Mouse (Mus musculus) forebrain, embryonic 13.5 days (tissue): ENCODE results near the gene Med27. TPM values are rescaled to one million over a fixed set of nuclear protein-coding genes. Genes with fewer than 3 reads are reported as not detected.

Experiments
- ATAC-seq: fragments of 200-750 bp; cut with Nextera tagmentation; 2 replicates; pipeline ENCODE4 v1.8.0; 2017
- H3K27ac ChIP-seq: fragments of 300-500 bp; sonication (generic); 2 replicates; pipeline ENCODE4 v1.5.1; 2015; ENCODE audit warnings: inconsistent platforms, mild to moderate bottlenecking, moderate library complexity
- H3K27me3 ChIP-seq: fragments of 300-500 bp; sonication (generic); 2 replicates; pipeline ENCODE4 v1.6.1; 2015; ENCODE audit warnings: mild to moderate bottlenecking, inconsistent platforms
- H3K36me3 ChIP-seq: fragments of 300-500 bp; sonication (generic); 2 replicates; pipeline ENCODE4 v1.6.1; 2015; ENCODE audit warnings: mild to moderate bottlenecking, inconsistent platforms; ENCODE audit not compliant: poor library complexity, severe bottlenecking
- H3K4me1 ChIP-seq: fragments of 300-500 bp; sonication (generic); 2 replicates; pipeline ENCODE4 v1.6.1; 2015; ENCODE audit warnings: inconsistent platforms
- H3K4me2 ChIP-seq: fragments of 300-500 bp; sonication (generic); 2 replicates; pipeline ENCODE4 v1.6.1; 2015; ENCODE audit warnings: inconsistent platforms, mild to moderate bottlenecking, moderate library complexity
- H3K4me3 ChIP-seq: fragments of 300-500 bp; sonication (generic); 2 replicates; pipeline ENCODE4 v1.5.1; 2015; ENCODE audit warnings: mild to moderate bottlenecking, inconsistent platforms
- H3K9ac ChIP-seq: fragments of 300-500 bp; sonication (generic); 2 replicates; pipeline ENCODE4 v1.6.1; 2015; ENCODE audit warnings: mild to moderate bottlenecking, inconsistent platforms
- H3K9me3 ChIP-seq: fragments of 300-500 bp; sonication (generic); replicated peaks from 2 replicates; pipeline ENCODE4 v1.6.1; 2016; ENCODE audit warnings: inconsistent platforms
- WGBS: fragments of 180-500 bp; shearing (Covaris S2); methylation state at CpG from one replicate; pipeline ENCODE4 v1.1.7; 2015; 5-methylcytosine and 5-hydroxymethylcytosine counted together
- polyA plus RNA-seq: library from polyadenylated mRNA; unstranded; fragments of >200 nt; fragmentation: Nextera tagmentation; extraction: Ambion mirVana; gene quantifications from 2 replicates; pipeline ENCODE4 v1.2.1, GENCODE M21; 2015

Gene Med27
- polyA plus RNA-seq, 1 experiment from 2014 or later: 100 TPM

GRCm38 (mm10) chr2:29419434-29419833, 72.8 kb downstream of the Med27 start:
- Histone ChIP-seq H3K9ac (no peak overlapping the region), H3K4me1 (peaks cover 76% of the 10 kb centered on the region), H3K36me3 (no peaks in the 10 kb centered on the region), H3K27ac (no peak overlapping the region), H3K27me3 (no peaks in the 10 kb centered on the region), H3K9me3 (no peaks in the 10 kb centered on the region), H3K4me3 (no peak overlapping the region), H3K4me2 (no peak overlapping the region)
- ATAC-seq: no peak
- WGBS: 18% methylated on average over 5 of the region's 5 CpGs

GRCm38 (mm10) chr2:29419946-29420345, 73.3 kb downstream of the Med27 start:
- Histone ChIP-seq H3K4me2 (no peak overlapping the region), H3K9me3 (no peaks in the 10 kb centered on the region), H3K4me3 (no peak overlapping the region), H3K4me1 (peaks cover 71% of the 10 kb centered on the region), H3K9ac (no peak overlapping the region), H3K27me3 (no peaks in the 10 kb centered on the region), H3K27ac (no peak overlapping the region), H3K36me3 (no peaks in the 10 kb centered on the region)
- ATAC-seq: no peak
- 81% methylated on average over 5 of the region's 5 CpGs for WGBS

DNA sequence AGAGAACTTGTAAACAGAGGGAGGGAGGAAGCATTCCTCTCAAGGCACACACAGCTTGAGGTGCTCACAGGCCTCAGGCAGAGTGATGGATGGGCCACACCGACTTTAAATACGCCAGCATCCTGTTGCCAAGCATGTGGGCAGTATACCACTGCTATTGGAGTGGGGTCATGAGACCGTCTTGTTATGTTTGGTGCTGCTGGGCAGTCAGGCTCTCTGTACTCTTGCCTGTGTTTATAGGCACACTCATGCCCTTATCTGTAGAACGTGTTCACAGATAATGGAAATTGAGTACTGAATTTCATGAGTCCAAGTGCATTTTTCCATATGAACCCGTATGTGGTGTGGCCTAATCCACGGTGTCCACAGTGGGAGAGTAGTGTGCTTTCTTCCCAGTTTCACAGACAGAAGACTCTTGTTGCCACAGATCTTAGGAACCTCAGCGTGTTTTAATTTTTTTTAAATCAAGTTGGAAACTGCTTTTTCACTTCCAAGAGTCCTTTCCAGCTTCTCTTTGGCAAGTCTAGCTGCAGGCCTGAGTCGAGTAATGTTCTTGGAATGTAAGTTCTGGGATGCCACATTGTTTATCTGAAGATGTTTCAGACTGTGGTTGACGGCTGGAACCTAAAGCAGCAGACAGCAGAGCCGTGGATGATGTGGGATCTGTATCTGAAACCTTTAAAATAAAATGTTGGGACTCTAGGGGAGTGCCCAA, 75.7 kb downstream of the Med27 start:
- no peaks in the 10 kb centered on the region for H3K36me3 ChIP-seq
- peak overlapping the region; percentile 37 for H3K27ac ChIP-seq
- WGBS: 87% methylated on average over 10 of the region's 10 CpGs
- ATAC-seq: no peak
- no peak overlapping the region for H3K4me2 ChIP-seq
- H3K27me3 ChIP-seq: no peaks in the 10 kb centered on the region
- no peaks in the 10 kb centered on the region for H3K9me3 ChIP-seq
- H3K4me1 ChIP-seq: peaks cover 65% of the 10 kb centered on the region
- no peak overlapping the region for H3K9ac ChIP-seq
- H3K4me3 ChIP-seq: no peak overlapping the region

DNA sequence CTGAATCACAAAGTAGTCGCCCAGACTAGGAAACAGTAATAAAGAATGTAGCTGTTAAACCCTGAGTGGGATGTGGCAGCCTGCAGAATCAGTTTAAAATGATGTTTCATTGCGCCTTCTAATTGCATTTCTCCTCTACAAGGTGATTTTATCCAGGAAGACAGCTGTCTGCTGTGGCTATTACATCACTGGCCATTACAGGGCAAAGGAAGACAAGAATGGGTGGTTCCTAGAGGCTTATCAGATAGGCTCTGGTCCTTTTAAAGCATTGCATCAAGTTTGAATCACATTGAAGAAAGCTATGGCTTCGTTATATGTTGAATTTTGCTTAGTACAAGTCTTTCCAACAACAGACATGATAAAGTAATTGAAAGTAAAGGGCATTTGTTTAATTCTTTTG, 76.4 kb downstream of the Med27 start:
- H3K9me3 ChIP-seq: no peaks in the 10 kb centered on the region
- ATAC-seq: no peak
- no peak overlapping the region for H3K27ac ChIP-seq
- H3K4me2 ChIP-seq: no peak overlapping the region
- H3K4me1 ChIP-seq: peaks cover 57% of the 10 kb centered on the region
- no peak overlapping the region for H3K4me3 ChIP-seq
- WGBS: 71% methylated on average over 3 of the region's 3 CpGs
- H3K9ac ChIP-seq: no peak overlapping the region
- H3K27me3 ChIP-seq: no peaks in the 10 kb centered on the region
- H3K36me3 ChIP-seq: no peaks in the 10 kb centered on the region

DNA sequence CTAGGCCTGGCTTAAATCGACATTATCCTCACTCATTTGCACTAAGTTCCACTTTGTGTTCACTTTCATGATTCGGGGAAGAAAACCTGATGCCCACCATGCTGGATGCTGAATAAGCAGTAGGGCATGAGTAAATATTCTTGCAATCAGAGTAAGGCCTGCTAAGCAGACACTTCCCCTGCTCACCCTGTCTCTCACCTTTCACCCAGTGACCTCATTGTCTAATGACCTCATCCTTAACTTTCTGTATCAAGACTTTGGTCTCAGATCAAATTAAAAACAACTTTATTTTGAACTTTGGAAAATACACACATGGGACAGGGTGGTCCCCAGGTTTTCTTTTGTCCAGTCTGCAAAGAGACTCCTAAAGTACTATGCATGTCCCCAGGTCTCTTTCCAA, 78.8 kb downstream of the Med27 start:
- Histone ChIP-seq H3K4me1 (peaks cover 51% of the 10 kb centered on the region), H3K27me3 (no peaks in the 10 kb centered on the region), H3K27ac (no peak overlapping the region), H3K9ac (no peak overlapping the region), H3K4me3 (no peak overlapping the region), H3K36me3 (no peaks in the 10 kb centered on the region), H3K9me3 (no peaks in the 10 kb centered on the region), H3K4me2 (no peak overlapping the region)
- no peak for ATAC-seq
- WGBS: 89% methylated on average over 2 of the region's 2 CpGs

DNA sequence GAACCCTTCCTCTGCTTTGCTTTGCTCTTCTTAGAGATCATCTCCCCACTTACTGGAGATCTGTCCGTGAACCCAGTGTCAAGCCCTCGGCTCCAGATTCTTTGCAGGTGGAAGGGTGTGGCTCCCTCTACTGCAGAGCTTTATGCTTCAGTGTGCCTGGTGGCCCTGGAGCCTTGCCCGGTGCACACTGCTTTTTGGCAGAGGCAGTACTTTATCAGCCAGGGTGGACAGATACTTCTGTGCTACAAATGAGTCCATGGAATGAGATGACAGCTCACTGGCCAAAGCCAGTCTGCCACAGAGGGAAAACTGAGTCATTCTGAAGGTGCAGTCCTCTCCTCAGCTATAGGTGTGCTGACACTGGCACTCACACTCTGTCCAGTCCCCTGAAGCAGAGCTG, 80.1 kb downstream of the Med27 start:
- Histone ChIP-seq H3K9ac (no peak overlapping the region), H3K4me1 (peaks cover 47% of the 10 kb centered on the region), H3K4me3 (no peak overlapping the region), H3K36me3 (no peaks in the 10 kb centered on the region), H3K27ac (no peak overlapping the region), H3K9me3 (no peaks in the 10 kb centered on the region), H3K4me2 (no peak overlapping the region), H3K27me3 (no peaks in the 10 kb centered on the region)
- WGBS: 83% methylated on average over 3 of the region's 3 CpGs
- no peak for ATAC-seq

DNA sequence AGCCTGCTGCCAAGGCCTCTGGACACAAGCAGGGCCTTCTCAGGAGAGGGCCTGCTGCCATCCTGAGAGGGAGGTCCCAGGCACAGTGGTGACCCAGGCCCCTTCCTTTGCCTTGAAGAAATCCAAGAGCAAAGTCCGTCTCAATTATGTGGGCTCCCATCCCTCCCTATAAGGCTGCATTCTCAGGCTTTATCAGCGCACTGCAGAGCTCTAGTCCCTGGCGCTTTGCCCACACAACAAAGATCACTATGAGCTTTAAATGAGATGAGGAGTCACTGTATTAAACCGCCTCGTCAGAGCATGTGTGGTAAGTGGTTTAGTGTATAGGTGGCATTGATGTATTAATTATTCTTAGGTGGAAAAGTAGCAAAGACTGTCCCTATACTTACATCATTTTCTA, 85.9 kb downstream of the Med27 start:
- ATAC-seq: no peak
- H3K27ac ChIP-seq: no peak overlapping the region
- H3K9me3 ChIP-seq: no peaks in the 10 kb centered on the region
- no peak overlapping the region for H3K9ac ChIP-seq
- WGBS: 45% methylated on average over 5 of the region's 5 CpGs
- peaks cover 45% of the 10 kb centered on the region for H3K4me1 ChIP-seq
- H3K4me3 ChIP-seq: no peak overlapping the region
- no peak overlapping the region for H3K4me2 ChIP-seq
- H3K36me3 ChIP-seq: no peaks in the 10 kb centered on the region
- H3K27me3 ChIP-seq: no peaks in the 10 kb centered on the region

DNA sequence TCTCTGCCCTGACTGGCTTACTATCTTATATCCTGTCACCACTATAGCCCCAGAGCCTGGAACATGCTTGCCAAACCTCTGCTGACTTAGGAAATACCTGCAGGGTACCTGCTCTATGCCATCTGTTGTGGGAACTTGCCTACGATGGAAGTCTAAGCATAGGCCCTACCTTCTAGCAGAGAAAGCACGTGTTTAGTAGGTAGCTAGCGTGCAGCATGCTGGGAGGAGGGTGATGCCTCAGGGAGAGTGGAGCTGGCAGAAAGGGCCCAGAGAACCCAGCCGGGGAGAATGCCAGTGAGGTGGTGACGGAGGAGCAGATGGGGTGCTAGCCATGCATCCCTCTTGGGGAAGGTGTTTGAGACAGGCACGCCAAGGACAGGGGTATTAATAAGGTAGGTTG, 89.8 kb downstream of the Med27 start:
- Histone ChIP-seq H3K9me3 (no peaks in the 10 kb centered on the region), H3K36me3 (no peaks in the 10 kb centered on the region), H3K27ac (peak overlapping the region; percentile 31; the same call in 1 of the 2 replicates), H3K4me2 (no peak overlapping the region), H3K4me1 (peaks cover 54% of the 10 kb centered on the region), H3K4me3 (no peak overlapping the region), H3K27me3 (no peaks in the 10 kb centered on the region), H3K9ac (no peak overlapping the region)
- ATAC-seq: no peak
- WGBS: 75% methylated on average over 6 of the region's 6 CpGs

DNA sequence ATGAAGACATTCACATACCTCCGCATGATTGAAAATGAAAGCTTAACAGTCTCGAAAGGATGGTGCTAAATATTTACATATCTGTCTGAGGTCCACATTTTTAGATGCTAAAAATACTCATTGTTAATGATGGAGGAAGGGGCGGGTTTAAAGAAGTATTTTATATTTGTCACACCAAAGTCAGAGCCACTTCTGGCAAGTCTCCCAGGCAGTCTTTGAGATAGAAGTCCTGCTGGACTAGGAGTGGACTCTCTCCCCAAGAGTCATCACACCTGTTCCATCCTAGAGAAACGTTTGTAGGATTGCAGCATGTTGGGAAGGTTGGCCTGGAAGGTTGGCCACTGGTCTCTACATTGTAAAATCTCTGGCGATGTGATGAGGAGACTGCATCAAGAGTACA, 90.5 kb downstream of the Med27 start:
- Histone ChIP-seq H3K4me2 (no peak overlapping the region), H3K4me1 (peaks cover 53% of the 10 kb centered on the region), H3K9me3 (no peaks in the 10 kb centered on the region), H3K27me3 (no peaks in the 10 kb centered on the region), H3K36me3 (no peaks in the 10 kb centered on the region), H3K9ac (no peak overlapping the region), H3K27ac (no peak overlapping the region), H3K4me3 (no peak overlapping the region)
- no peak for ATAC-seq
- 82% methylated on average over 5 of the region's 5 CpGs for WGBS

DNA sequence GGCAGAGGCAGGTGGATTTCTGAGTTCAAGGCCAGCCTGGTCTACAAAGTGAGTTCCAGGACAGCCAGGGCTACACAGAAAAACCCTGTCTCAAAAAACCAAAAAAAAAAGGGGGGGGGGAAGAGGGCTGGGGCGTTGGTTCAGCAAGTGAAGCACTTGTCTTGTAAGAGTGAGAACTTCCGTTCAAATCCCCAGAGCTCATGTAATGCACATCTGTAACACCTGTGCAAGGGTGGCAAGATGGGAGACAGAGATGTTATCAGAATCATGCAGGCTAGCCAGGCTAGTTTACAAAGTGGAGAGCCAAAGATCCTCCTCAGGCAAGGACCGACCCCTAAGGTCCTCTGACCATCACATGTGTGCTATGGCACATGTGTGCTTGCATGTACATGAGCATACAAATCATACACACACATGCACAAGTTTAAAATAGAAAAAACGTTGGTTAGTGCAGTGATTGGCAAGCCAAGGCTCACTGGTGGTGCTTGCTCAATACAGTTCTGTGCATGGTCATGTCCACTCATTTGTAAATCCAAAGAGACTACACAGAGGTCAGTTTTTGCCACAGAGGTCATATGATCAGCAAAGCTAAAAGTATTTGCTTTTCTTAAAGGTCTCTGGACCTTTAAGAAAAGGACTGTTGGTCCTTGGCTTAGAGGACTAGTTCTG, 91.4 kb downstream of the Med27 start:
- 92% methylated on average over 4 of the region's 4 CpGs for WGBS
- H3K4me1 ChIP-seq: peaks cover 47% of the 10 kb centered on the region
- no peak for ATAC-seq
- no peak overlapping the region for H3K9ac ChIP-seq
- 0 out of 2 replicates have a peak overlapping the region, but pooled peaks have one; percentile 72 for H3K27ac ChIP-seq
- H3K4me3 ChIP-seq: no peak overlapping the region
- no peaks in the 10 kb centered on the region for H3K27me3 ChIP-seq
- H3K36me3 ChIP-seq: no peaks in the 10 kb centered on the region
- no peak overlapping the region for H3K4me2 ChIP-seq
- no peaks in the 10 kb centered on the region for H3K9me3 ChIP-seq

DNA sequence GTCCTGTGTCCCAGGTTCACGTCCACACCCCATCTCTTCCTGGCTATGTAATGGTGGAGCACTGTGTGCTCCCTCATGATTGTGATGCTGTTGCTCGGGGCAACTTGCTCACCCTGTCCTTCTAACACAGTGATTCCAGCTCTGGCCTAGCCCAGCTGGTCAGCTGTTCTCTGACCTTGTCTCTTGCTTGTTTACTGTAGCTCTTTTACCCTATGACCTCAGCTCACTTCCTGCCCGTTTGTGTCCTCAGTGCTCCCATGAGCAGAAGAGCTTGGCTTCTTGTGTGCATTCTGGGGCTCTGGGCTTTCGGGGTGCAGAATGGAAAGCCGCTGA, 91.9 kb downstream of the Med27 start:
- no peaks in the 10 kb centered on the region for H3K9me3 ChIP-seq
- no peaks in the 10 kb centered on the region for H3K36me3 ChIP-seq
- no peak overlapping the region for H3K4me3 ChIP-seq
- peaks cover 51% of the 10 kb centered on the region for H3K4me1 ChIP-seq
- no peak for ATAC-seq
- 84% methylated on average over 5 of the region's 5 CpGs for WGBS
- H3K9ac ChIP-seq: no peak overlapping the region
- H3K27ac ChIP-seq: peak overlapping the region; percentile 72; the same call in 1 of the 2 replicates
- no peak overlapping the region for H3K4me2 ChIP-seq
- no peaks in the 10 kb centered on the region for H3K27me3 ChIP-seq

DNA sequence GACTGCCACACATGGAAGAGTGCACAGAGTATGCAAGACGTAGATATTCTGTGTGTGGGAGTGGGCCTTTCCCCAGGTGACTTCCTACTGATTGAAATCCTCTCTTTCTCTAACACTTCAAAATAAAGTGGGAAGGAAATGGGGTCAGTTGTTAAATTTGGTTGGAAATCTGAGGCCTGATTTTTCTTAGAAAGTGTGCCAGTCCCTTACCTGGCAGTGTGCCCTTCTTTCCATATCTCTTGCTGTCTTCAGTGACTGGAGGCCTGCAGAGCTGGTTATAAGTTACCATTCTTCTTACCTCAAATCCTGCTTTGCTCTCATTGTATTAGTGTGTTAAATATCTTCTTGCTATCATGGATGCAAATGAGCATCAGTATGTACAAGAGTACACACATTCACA, 92.4 kb downstream of the Med27 start:
- H3K9ac ChIP-seq: no peak overlapping the region
- peak overlapping the region; percentile 72 for H3K27ac ChIP-seq
- no peaks in the 10 kb centered on the region for H3K27me3 ChIP-seq
- no peak for ATAC-seq
- no peak overlapping the region for H3K4me2 ChIP-seq
- H3K36me3 ChIP-seq: no peaks in the 10 kb centered on the region
- H3K4me1 ChIP-seq: peaks cover 56% of the 10 kb centered on the region
- H3K9me3 ChIP-seq: no peaks in the 10 kb centered on the region
- no peak overlapping the region for H3K4me3 ChIP-seq
- WGBS: 94% methylated on average over 1 of the region's 1 CpGs

GRCm38 (mm10) chr2:29439396-29439795, 92.8 kb downstream of the Med27 start:
- Histone ChIP-seq H3K36me3 (no peaks in the 10 kb centered on the region), H3K27ac (peak overlapping the region; percentile 72), H3K9me3 (no peaks in the 10 kb centered on the region), H3K4me1 (peaks cover 60% of the 10 kb centered on the region), H3K4me2 (no peak overlapping the region), H3K4me3 (no peak overlapping the region), H3K27me3 (no peaks in the 10 kb centered on the region), H3K9ac (no peak overlapping the region)
- peak; percentile 21; the same call in 1 of the 2 replicates for ATAC-seq
- 49% methylated on average over 7 of the region's 7 CpGs for WGBS
